Mouse (Mus musculus): ENCODE measurements around the gene Igfbp6.

The Igfbp6 gene

DNA sequence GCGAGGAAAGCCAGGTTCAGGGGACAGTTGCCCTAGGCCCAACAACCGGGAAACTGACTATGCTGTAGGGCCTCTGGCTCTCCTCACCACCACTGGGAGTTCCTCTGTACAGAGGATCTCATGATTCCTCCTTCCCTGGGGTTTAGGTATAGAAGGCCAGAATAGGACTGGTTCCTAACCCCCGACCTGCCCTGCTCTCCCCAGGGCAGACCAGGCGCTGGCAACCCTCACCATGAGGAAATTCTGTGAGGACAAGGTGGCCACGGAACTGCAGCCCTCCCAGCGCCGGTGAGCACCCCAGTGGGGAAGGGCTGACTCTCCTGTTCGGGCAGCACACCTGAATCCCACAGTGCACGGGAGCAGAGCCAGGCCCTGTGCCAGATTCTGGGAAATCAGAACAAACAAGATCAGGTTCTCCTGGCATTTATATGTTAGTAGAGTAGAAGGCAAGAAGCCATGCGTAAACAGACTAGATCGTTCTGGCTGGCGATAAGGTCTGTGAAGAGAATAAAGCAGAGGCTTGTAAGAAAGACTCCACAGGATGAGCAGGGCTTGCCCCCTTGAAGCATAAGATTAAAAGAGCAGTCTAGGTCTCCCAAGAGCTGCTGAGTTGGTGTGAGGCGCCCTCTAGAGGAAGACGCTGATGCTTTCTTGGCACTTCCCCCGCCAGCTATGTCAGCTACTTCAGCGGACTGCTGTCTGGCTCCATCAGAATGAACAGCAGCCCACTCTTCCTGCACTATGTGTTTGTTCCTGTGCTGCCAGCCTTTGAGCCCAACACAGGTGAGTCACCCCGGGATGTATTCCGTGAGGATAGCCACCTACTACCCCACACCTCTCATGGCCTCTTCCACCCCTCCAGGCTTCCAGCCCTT, 35.3 kb upstream of the Igfbp6 start:
- DNase-seq (ENCODE audit: low spot score): peak; percentile 81

DNA sequence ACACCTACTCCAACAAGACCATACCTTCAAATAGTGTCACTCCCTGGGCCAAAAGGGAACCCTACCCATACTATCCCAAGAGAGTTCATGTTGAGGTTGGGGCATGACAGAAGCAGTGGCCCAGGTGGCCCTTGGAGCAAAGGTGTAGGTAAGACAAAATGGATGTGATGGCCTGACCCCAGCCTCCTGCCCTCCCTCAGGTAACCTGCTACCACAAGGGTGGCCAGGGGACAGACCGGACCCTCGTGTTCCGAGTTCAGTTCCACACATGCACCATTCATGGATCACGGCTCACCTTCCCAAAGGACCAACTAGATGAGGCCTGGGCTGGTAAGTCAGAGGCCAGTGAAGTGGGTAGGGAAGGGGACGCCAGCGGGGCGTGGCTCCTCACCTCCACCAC, 33.9 kb upstream of the Igfbp6 start:
- DNase-seq (ENCODE audit: low spot score): no peak

DNA sequence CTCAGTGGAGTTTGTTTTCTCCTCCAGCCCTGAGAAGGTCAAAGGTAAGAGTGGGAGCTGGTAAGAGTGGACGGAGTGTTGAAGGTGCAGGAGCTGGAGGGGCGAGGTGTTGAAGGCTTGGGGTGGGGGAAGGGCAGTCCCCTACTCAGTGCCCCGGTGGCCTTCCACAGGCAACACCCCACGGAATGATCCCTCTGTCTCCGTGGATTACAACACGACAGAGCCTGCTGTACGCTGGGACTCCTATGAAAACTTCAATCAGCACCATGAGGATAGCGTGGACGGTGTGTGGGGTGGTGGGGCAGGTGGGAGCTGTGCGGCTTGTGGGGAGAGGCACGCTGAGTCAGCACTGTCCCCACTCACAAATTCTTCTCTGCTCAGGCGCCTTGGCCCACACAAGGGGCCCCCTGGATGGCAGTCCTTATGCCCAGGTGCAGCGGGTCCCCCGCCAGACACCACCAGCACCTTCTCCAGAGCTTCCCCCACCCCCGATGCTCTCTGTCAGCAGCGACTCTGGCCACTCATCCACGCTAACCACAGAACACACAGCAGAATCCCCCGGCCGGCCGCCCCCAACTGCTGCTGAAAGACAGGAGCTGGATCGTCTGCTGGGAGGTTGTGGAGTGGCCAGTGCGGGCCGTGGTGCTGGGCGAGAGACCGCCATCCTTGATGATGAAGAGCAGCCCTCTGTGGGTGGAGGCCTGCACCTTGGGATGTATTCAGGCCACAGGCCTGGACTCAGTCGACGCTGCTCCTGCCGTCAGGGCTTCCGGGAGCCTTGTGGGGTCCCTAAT, 33.3 kb upstream of the Igfbp6 start:
- no peak for DNase-seq (ENCODE audit: low spot score)

DNA sequence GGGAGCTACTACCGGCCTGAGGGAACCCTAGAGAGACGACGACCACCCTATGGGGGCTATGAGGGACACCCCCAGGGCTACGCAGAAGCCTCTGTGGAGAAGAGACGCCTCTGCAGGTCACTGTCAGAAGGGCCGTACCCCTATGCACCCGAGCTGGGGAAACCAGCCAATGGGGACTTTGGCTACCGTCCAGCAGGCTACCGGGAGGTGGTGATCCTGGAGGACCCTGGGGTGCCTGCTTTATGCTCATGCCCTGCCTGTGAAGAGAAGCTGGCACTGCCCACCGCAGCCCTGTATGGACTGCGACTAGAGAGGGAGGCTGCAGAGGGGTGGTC, 32.7 kb upstream of the Igfbp6 start:
- DNase-seq (ENCODE audit: low spot score): no peak

DNA sequence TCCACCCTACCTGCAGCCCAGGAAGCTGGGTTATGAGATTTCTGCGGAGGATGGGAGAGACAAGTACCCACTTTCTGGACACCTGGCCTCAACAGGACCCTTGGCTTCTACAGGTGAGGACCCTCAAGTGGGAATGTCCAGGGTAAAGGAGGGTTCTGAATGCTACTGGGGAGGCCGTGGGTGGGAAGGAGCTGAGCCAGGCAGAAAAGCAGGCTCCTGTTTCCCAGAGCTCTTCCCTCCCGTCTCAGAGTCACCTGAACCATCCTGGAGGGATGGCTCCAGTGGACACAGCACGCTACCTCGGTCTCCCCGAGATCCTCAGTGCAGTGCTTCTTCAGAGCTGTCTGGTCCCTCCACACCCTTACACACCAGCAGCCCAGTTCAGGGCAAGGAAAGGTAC, 32.0 kb upstream of the Igfbp6 start:
- DNase-seq (ENCODE audit: low spot score): peak; percentile 22

DNA sequence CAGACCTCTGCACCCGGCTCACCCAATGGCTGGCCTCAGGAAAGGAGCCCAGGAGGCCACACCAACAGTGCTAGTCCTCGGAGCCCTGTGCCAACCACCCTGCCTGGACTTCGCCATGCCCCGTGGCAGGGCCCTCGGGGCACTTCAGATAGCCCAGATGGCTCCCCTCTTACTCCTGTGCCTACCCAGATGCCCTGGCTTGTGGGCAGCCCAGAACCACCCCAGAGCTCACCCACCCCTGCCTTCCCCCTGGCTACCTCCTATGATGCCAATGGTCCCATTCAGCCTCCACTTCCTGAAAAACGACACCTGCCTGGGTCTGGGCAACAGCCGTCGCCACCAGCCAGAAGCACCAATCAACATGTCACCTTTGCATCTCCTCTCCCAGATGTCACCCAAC, 31.3 kb upstream of the Igfbp6 start:
- DNase-seq (ENCODE audit: low spot score): no peak

DNA sequence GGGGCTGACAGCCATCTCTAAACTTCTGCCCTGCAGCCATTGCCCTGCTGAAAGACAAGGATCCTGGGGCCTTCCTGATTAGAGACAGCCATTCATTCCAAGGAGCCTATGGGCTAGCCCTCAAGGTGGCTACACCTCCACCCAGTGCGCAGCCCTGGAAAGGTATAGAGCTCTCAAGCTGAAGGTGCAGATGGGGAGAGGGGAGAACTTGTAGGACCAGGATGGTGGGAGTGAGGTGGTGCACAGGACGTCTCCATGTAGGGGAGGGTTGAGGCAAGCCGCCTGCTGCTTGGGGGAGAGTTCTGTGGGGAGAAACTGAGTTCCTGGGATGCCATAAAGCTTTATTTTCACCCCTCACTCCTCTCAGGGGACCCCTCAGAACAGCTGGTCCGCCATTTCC, 30.5 kb upstream of the Igfbp6 start:
- DNase-seq (ENCODE audit: low spot score): no peak

DNA sequence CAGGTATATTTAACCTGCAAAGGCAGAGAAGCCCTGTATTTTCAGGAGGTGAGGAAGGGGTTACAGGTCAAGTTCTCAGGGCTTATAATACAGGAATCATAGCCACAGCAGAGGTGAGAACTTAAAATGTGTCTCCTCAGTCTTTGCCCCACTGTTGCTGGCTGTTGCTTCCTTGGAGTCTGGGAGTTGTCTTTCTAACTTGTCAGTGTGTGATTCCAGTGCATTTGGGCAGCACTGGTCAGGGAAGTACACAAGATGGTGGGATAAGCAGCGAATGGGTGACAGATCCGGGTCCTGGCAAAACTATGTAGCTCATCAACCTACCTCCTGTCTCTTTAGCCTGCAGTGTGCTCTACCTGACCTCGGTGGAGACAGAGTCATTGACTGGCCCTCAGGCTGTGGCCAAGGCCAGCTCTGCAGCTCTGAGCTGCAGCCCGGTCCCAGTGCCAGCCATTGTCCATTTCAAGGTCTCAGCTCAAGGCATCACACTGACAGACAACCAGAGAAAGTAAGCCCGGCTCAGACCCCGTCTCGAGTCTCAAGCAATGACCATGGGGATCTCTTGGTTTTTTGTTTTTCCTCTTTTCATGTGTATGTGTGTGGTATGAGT, 29.4 kb upstream of the Igfbp6 start:
- peak; percentile 16 for DNase-seq (ENCODE audit: low spot score)

DNA sequence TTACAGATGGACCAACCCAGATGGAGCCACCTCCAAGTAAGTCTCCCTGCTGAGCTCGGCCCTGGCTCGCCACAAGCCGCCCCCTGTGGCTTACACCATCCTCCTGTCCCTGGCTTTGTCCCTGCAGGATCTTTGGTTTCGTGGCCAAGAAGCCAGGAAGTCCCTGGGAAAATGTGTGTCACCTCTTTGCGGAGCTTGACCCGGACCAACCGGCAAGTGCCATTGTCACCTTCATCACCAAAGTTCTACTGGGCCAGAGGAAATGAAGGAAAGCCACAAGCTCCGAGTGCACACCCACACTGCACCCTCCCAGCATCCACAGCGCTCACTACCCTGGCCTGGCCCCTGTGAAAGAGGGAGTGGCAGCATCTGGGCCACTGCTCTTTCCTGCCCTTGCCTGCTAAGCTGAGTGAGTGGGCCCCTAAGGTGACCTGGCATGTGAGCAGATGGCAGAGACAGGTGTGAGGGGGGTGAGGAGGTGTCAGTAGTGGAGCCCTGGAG, 28.4 kb upstream of the Igfbp6 start:
- DNase-seq (ENCODE audit: low spot score): peak; percentile 10

DNA sequence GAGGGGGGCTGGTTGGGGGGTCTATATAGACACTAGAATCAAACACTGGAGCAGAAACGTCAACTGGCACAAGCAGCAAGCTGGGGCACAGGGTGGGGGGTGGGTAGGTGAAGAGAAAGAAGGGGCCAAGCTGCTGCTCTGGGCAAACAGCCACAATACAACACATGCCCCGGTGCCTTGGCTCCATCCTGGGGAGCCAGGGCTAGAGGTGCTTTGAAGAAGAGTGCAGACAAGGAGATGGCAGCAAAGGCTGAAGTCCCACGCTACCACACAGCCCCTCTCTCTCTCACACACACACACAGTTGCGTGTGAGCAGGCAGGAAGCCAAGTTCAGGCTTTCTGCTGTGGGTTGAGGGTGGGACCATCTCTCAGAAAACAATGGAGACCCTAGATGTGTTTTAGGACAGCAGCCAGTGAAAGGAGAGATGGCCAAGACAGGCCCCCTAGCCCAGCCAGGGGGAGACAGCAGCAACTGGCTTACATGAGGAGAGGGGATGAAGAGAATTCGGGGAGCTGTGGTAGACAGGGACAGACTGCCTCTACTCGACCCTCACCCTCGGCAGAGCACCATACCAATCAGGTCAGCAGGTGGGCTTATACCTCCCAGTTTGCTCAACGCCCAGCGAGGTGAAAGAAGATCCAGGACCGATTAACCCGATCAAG, 27.3 kb upstream of the Igfbp6 start:
- peak; percentile 57 for DNase-seq (ENCODE audit: low spot score)

DNA sequence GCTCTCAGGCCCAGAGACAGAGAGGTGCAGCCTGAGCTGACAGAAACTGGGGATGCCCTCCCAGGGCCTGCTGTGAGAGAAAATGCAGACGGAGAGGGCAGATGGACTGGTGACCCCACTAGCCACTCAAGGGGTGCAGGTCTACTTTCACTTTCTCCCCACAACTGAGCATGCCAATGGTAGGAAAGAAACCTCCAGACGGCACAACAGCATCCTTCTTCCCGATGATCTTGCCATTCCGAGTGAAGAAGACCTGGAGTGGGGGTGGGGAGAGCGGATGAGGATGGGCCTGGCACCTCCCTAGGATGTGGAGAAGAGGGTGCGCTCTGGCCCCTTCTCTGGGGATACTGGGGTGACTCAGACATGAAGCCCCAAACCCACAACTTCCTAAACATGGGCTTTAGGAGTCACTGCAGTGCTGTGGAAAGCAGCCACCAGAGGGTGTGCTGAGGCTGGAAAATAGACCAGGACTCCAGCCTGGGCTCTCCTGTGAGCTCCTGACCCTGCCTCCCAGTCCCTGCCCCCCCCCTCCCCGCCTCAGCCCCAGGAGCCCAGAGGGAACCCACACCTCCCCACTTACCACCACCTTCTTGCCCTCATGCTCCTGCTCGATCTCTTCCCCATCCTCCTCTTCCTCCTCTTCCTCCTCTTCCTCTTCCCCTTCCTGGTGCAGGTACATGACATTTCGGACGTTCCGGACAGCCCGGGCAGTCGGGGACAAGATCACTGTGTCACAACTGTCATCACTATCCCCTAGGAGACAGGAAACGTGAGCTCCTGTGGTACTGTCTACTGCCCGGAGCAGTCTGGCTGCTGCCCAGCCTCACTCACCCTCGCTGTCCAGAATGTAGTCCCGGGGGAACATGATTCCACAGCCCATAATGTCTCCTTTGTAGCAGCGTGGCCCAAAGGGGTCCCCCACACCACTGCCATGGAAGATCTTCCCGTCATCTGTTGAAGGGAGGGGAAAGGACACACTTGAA, 26.4 kb upstream of the Igfbp6 start:
- peak; percentile 70 for DNase-seq (ENCODE audit: low spot score)

DNA sequence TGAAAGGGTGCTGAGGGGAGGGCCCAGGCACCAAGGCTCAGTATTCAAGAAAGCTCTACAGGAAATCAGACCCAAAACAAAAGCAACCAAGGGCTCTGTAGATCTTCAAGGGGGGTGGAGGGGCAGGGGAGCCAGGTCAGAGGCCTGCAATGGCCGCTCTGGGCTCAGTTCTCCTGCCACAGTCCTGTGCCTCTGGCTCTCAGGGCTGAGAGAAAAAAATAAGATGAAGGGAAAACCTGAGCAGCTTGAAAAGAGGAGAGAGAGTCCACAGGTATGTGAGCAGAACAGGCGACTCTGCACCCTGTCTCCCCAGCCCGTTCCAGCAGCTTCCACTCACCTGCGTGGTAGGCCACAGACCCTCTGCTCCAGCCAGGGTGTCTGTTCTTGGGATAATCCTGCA, 25.6 kb upstream of the Igfbp6 start:
- no peak for DNase-seq (ENCODE audit: low spot score)

DNA sequence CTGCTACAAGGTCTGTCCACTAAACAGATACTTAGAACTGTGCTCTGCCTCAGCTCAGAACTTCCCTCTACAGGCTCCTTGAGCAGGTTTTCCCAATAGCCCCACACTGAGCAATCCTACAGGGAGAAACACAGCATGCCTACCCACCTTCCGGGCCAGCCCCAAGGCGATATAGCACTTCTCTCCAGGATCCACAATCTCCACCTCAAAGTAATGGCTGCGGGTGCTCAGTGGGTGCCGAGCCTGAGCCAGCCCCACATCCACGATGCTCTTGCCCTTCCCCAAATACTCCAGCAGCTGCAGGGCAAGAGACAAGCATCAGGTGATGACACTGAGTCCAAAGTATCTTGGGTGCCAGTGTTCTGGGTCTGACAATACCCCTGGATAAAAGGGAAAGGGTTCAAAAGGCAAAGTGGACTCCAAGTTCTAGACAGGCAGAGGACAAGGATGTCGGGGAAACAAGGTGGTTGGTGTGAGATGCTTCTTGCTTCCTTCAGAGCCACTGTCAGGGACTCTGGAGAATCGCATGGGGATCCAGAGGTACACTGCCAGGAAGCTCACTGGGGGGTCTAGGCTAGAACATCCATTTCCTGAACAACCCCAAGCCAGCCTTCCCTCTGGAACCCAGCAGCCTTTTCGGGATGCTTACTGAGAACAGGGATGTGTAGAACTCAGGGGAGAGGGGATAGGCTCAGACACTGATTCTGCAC, 24.9 kb upstream of the Igfbp6 start:
- no peak for DNase-seq (ENCODE audit: low spot score)

DNA sequence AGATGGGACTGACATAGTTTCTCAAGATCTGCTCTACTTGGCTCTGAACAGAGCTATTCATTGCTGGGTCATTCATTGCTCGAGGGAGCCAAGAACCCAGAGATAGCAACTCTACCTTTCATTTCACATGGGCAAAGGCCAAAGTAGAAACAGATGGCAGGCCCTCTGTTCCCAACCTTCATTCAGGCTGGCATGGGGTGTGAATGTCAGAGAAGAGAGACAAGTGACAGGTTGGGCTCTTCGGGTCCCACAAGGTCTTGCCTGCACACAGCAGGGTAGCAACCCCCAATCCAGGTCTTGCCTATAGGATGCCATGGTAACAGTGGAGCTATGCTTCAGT, 24.4 kb upstream of the Igfbp6 start:
- peak; percentile 48 for DNase-seq (ENCODE audit: low spot score)

DNA sequence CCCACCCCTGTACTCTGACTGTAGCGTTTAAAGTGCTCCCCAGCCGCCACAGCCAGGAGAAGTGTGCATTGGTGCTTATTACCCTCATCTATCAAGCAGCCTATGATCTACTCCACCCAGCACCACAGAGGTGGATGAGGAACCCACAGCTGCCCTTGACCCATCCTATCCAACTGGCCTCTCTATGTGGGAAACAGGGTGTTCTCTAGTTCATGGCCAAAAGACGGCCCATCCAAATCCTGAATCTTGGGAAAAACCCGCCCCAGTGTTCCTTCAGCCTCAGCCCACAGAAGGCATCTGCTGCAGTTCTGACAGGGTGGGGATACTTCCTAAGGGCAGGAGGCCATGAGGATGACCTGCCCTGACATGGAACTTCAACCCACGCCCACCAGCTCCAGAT, 23.6 kb upstream of the Igfbp6 start:
- no peak for DNase-seq (ENCODE audit: low spot score)

DNA sequence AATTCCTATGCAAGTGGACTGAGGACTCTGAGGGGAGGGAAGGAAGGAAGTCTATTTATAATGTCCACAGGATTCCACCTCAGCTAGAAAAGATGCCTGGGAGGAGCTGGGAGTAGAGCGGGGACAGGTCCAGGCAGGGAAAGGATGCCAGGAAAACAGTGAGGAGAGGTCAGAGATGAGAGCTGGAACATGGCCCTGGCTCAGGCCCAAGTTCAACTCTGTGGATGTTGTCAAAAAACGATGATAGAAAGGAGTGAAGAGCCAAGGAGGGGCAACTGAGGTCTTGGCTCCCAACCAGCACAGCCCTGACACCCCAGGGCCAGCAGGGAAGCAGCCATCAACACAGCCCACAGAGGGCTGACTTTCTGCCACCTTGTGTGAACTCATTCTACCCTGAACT, 17.9 kb upstream of the Igfbp6 start:
- DNase-seq (ENCODE audit: low spot score): peak; percentile 81

DNA sequence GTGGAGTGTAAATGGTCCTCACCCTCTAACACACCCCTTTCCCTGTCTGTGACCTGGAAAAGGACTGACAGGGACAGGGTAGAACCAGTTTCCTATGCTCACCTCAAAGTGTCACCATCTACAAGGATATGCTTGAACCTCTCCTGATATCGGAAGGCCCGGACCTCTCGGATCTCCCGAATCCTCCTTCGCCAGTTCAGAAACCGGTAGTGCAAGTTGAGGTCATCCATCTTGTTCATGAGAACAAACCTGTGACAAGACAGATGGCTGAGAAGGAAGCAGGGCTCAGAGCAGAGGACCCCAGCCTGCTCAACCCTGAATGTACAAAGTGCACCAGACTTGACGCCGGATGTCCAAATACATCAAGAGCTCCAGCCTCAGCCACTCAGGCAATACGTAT, 10.8 kb upstream of the Igfbp6 start:
- DNase-seq (ENCODE audit: low spot score): no peak

DNA sequence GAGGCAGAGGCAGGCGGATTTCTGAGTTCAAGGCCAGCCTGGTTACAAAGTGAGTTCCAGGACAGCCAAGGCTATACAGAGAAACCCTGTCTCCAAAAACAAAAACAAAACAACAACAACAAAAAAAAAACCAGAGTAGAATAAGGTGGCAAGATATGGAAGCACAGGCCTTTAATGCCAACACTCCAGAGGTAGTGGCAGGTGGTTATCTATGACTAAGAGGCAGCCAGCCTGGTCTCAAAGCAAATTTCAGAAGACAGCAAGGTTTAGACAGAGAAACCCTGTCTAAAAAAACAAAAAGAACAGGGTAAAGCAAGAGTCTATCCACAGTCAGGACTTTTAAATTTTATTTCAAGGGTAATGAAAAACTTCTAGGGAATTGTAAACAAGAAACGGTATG, 9.5 kb upstream of the Igfbp6 start:
- no peak for DNase-seq (ENCODE audit: low spot score)

DNA sequence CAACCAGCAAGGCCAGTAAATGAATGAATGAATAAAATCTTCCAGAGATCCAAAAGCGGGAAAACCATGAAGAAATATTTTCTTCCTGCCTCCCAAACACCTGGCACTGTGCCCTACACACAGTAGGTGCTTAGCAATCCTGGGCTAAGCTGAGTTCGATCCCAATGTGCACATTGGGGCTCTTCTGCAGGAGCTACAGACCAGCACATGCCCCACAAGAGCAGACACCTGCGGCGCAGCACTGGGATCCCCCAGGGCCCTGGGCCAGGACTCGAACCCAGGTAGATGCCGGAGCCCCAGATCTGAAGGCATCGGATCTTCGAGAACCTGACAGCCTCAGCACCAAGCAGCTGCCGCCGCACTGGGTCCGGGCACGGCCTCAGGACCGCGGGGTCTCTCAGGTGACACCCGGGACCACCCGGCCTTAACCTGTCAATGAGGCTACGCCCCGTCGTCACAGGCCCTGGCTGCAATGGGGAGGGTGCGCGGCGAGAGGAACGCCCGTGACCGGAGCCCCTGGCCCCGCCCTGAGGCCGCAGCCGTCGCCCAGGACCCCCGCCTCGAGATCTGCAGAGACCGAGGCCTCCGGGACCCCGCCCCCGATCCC, 8.5 kb upstream of the Igfbp6 start:
- DNase-seq (ENCODE audit: low spot score): no peak

DNA sequence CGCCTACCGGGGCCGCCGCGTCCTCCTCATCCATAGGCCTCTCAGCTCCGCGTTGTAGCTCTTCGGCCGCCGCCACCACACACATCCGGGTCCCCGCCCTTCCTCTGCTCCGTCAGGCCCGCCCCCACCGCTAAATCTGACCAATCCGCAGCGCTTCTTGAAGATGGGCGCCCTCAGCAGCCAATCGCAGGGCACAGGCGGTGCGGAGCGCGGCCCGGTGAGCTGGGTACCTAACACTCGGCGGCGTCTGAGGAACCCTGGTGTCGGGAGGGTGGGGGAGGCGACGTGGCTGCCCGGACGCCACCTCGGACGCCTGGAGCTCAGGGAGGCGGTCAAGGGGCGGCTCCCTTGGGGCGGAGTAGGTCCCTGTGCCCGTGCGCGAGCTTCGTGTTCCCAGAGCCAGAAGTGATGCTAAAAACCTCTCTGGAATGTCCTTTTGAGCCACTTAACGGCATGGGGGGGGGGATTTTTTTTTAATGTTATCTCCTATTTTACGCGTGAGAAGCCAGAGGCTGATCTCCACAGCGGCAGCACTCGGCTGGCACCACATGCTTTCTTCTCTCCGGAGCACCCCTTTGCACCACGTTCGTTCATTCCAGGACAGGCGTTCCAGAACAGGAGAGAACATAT, 7.9 kb upstream of the Igfbp6 start, which contains the start of gene Spryd3:
Gene Spryd3 (minus strand): TSS at position 106 of the 630 bp plus-strand sequence.
- DNase-seq (ENCODE audit: low spot score): peak; percentile 96
